Mouse (Mus musculus) kidney, embryonic 16.5 days (tissue): Measurements from ENCODE around the gene Nmrk1. TPM values are rescaled to one million over a fixed set of nuclear protein-coding genes. Genes with fewer than 3 reads are reported as not detected.

Experiments used
- ATAC-seq: fragments of 200-750 bp; cut with Nextera tagmentation; 2 replicates; pipeline ENCODE4 v1.8.0; 2017; ENCODE audit warnings: moderate TSS enrichment; ENCODE audit not compliant: low FRiP score, low TSS enrichment
- H3K27ac ChIP-seq: fragments of 300-500 bp; sonication (generic); 2 replicates; pipeline ENCODE4 v1.5.1; 2014; ENCODE audit warnings: low read length
- H3K27me3 ChIP-seq: fragments of 300-500 bp; sonication (generic); 2 replicates; pipeline ENCODE4 v1.6.1; 2014; ENCODE audit warnings: low read length, control low read depth, mixed read lengths; ENCODE audit not compliant: insufficient read depth
- H3K36me3 ChIP-seq: fragments of 300-500 bp; sonication (generic); 2 replicates; pipeline ENCODE4 v1.6.1; 2014; ENCODE audit warnings: low read length, control low read depth, mixed read lengths; ENCODE audit not compliant: insufficient read depth
- H3K4me1 ChIP-seq: fragments of 300-500 bp; sonication (generic); 2 replicates; pipeline ENCODE4 v1.6.1; 2014; ENCODE audit warnings: low read length, control low read depth, mixed read lengths; ENCODE audit not compliant: insufficient read depth
- H3K4me2 ChIP-seq: fragments of 300-500 bp; sonication (generic); replicated peaks from 2 replicates; pipeline ENCODE4 v1.6.1; 2014; ENCODE audit warnings: low read depth, low read length
- H3K4me3 ChIP-seq: fragments of 300-500 bp; sonication (generic); 2 replicates; pipeline ENCODE4 v1.5.1; 2014; ENCODE audit warnings: mild to moderate bottlenecking, low read length
- H3K9ac ChIP-seq: fragments of 300-500 bp; sonication (generic); replicated peaks from 2 replicates; pipeline ENCODE4 v1.6.1; 2014; ENCODE audit warnings: low read length
- H3K9me3 ChIP-seq: fragments of 300-500 bp; sonication (generic); 2 replicates; pipeline ENCODE4 v1.6.1; 2016; ENCODE audit warnings: low read length, control low read depth
- WGBS: fragments of 180-500 bp; shearing (Covaris S2); extraction: QIAGEN DNeasy Blood & Tissue Kit; methylation state at CpG from one replicate; pipeline ENCODE4 v1.1.7; 2014; 5-methylcytosine and 5-hydroxymethylcytosine counted together
- polyA plus RNA-seq: library from polyadenylated mRNA; unstranded; fragments of >200 nt; fragmentation: Nextera tagmentation; extraction: Ambion mirVana; gene quantifications from 2 replicates; pipeline ENCODE4 v1.2.1, GENCODE M21; 2015

Gene Nmrk1
- polyA plus RNA-seq, 1 experiment from 2014 or later = 29.2 TPM

DNA sequence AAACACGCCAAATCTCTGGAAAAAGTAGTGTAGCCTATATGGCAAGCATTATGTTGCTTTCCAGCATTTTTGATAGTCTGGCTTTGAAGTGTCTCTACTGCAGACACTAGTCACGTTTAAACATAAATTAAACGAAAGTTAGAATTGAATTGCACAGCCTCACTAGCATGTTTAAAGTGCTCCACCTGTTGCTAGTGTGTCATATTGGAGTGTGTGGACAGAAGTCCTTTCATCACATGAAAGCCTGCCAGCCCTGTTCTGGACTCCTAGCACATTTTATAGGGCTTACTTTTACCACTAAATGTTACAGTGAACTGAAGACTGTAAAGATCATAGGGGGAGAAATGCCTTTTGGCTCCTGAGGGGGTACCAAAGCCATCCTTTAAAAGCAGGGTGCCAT is 40.7 kb downstream of the Nmrk1 start:
- 48% methylated on average over 3 of the region's 3 CpGs for WGBS
- H3K4me1 ChIP-seq = peaks cover 31% of the 10 kb centered on the region
- peak overlapping the region; percentile 91 for H3K4me3 ChIP-seq
- H3K27me3 ChIP-seq = no peaks in the 10 kb centered on the region
- no peak overlapping the region for H3K27ac ChIP-seq
- H3K36me3 ChIP-seq = no peaks in the 10 kb centered on the region
- H3K9ac ChIP-seq = 0 out of 2 replicates have a peak overlapping the region, but pooled peaks have one; percentile 27
- peak overlapping the region; percentile 86 for H3K4me2 ChIP-seq
- H3K9me3 ChIP-seq = no peaks in the 10 kb centered on the region
- no peak for ATAC-seq

DNA sequence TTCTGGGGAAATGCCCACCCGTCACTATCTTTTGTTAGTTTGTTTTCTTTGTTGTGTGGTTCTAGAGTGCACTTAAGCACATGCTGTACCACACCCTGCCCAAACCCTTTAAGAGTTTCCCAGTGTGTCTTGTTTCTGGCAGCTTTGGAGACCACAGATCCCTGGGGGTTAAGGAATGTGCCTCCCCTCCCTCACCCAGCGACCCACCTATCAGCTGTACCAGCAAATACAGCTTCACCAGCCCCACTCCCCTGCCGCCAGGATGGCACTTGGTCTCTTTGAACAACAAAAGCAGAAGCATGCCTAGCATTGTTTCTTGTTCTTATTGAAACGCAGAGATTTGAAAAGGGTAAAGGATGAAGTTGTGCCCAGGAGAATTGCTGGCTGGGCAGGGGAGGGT is 41.4 kb downstream of the Nmrk1 start:
- Histone ChIP-seq H3K4me1 (peaks cover 31% of the 10 kb centered on the region), H3K27me3 (no peaks in the 10 kb centered on the region), H3K9ac (0 out of 2 replicates have a peak overlapping the region, but pooled peaks have one; percentile 27), H3K9me3 (no peaks in the 10 kb centered on the region), H3K4me3 (no peak overlapping the region), H3K27ac (no peak overlapping the region), H3K4me2 (peak overlapping the region; percentile 86), H3K36me3 (no peaks in the 10 kb centered on the region)
- WGBS = 40% methylated on average over 4 of the region's 4 CpGs
- no peak for ATAC-seq

DNA sequence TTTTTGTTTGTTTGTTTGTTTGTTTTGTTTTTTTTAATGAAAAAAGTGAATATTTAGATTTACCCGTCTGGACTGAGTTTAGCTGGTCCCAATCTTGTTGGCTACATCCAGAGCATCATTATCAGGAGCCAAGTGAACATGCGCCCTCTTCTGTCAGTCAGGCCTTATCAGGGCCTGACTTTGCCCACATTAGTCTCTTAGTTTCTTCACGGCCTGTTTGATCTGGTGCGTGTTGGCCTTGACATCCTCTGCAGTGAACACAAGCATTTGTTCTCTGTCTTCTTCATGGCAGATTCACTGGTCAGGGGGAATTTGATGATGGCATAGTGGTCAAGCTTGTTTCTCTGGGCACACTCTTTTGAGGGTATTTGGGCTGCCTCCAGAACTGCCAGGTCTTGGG is 50.4 kb downstream of the Nmrk1 start:
- WGBS = 73% methylated on average over 4 of the region's 4 CpGs
- Histone ChIP-seq H3K27ac (no peak overlapping the region), H3K36me3 (peaks cover 17% of the 10 kb centered on the region), H3K9me3 (no peaks in the 10 kb centered on the region), H3K4me1 (no peaks in the 10 kb centered on the region), H3K9ac (no peak overlapping the region), H3K4me3 (no peak overlapping the region), H3K27me3 (no peaks in the 10 kb centered on the region), H3K4me2 (no peak overlapping the region)
- no peak for ATAC-seq

DNA sequence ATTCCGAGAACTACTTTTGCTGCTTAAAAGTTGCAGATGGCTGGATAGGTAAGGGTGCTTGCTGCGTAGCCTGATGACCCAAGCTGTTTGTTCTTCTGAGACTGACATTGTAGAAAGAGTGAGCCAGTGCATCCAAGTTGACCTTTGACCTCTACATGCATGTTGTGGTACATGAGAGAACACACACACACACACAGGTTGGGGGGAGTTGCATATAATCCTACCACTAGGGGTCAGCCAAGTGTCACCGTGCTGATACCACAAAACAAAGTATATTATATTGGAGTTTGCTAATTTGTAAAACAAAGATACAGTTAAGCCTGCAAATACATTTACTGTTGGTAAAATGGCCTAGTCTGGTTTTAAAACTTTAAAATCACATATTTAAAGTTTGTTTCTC is 55.8 kb downstream of the Nmrk1 start:
- H3K4me1 ChIP-seq = no peaks in the 10 kb centered on the region
- peak; percentile 49; the same call in 1 of the 2 replicates for ATAC-seq
- no peak overlapping the region for H3K4me2 ChIP-seq
- H3K27me3 ChIP-seq = no peaks in the 10 kb centered on the region
- H3K9me3 ChIP-seq = no peaks in the 10 kb centered on the region
- no peak overlapping the region for H3K9ac ChIP-seq
- WGBS = 78% methylated on average over 3 of the region's 3 CpGs
- H3K27ac ChIP-seq = no peak overlapping the region
- H3K4me3 ChIP-seq = no peak overlapping the region
- H3K36me3 ChIP-seq = peaks cover 9% of the 10 kb centered on the region; the same call in 1 of the 2 replicates

DNA sequence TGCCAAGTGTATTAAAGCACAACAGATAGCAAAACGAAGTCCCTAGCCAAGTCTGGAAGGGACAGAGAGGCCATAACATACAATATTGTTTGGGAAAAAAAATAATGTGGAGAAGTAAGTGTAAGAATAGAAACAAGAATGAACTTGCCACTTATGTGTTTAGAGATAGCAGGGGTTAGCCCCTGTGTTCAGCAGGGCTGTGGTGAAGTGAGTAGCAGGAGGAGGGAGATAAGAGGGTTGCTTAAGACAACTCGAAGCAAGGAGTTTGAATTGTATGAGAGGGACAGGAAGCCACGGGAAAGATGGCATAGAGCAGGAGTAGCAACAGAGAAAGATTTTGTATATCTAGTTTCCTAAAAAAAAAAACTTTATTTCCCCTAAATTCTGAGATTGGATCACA is 60.4 kb downstream of the Nmrk1 start:
- Histone ChIP-seq H3K9me3 (no peaks in the 10 kb centered on the region), H3K27ac (no peak overlapping the region), H3K27me3 (no peaks in the 10 kb centered on the region)

DNA sequence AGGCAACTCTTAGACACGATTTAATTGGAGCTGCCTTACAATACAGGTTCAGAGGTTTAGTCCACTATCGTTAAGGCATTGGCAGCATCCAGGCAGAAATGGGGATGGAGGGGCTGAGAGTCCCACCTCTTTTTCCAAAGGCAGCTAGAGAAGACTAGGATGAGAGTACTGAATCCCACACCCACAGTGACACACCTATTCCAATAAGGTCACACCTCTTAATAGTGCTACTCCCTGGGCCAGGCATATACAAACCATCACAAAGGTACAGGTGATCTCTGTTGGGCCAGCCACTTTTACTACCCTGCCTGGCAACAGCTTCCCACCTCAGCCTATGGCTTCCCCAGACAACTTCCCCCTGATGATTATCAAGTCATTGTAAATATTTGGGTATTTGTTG is 61.0 kb downstream of the Nmrk1 start:
- H3K9me3 ChIP-seq = no peaks in the 10 kb centered on the region
- no peak overlapping the region for H3K9ac ChIP-seq
- H3K4me2 ChIP-seq = no peak overlapping the region
- no peaks in the 10 kb centered on the region for H3K4me1 ChIP-seq
- H3K27ac ChIP-seq = no peak overlapping the region
- no peak overlapping the region for H3K4me3 ChIP-seq
- no peaks in the 10 kb centered on the region for H3K27me3 ChIP-seq
- peaks cover 19% of the 10 kb centered on the region for H3K36me3 ChIP-seq
- WGBS = 87% methylated on average over 2 of the region's 2 CpGs
- no peak for ATAC-seq

More for the DNA sequence above, 60.4 kb downstream of the Nmrk1 start:
- no peaks in the 10 kb centered on the region for H3K4me1 ChIP-seq
- H3K4me2 ChIP-seq = no peak overlapping the region
- H3K4me3 ChIP-seq = no peak overlapping the region
- ATAC-seq = no peak
- H3K36me3 ChIP-seq = peaks cover 19% of the 10 kb centered on the region
- H3K9ac ChIP-seq = no peak overlapping the region
- 87% methylated on average over 3 of the region's 3 CpGs for WGBS

DNA sequence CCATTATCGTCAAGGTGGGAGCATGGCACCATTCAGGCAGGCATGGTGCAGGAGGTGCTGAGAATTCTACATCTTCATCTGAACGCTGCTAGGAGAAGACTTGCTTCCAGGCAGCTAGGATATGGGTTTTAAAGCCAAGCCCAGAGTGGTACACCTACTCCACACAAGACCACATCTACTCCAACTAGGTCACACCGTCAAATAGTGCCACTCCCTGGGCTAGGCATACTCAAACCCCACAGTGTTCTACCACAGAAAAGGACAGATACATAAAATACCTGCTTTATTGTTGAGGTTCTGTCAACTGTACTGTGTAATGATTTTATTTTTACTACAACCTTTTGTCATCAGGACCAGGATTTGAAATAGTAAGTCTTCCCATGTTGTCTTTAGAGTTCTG is 63.4 kb downstream of the Nmrk1 start:
- no peak for ATAC-seq
- Histone ChIP-seq H3K9me3 (no peaks in the 10 kb centered on the region), H3K9ac (no peak overlapping the region), H3K27ac (no peak overlapping the region), H3K4me3 (no peak overlapping the region), H3K4me2 (no peak overlapping the region), H3K4me1 (no peaks in the 10 kb centered on the region), H3K36me3 (peaks cover 19% of the 10 kb centered on the region), H3K27me3 (no peaks in the 10 kb centered on the region)
- WGBS = 95% methylated on average over 3 of the region's 3 CpGs

DNA sequence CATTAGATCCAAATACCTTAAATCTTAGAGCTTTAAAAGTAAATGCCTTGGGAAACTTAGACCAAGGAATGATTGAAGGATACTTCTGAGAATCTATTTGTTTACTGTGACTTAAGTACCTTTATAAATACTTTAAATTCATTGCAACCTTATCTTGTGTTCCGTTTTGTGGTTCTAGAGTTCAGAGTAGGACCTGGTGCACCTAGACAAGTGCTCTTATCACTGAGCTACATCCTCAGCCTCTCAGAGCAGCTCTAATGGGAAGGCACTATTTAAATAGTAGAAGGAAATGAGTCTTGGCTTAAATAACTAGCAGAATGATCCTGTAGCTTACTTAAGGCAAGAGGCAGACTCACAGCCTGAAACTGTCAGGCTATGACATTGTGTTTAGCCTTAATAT is 63.8 kb downstream of the Nmrk1 start:
- no peak overlapping the region for H3K9ac ChIP-seq
- no peak overlapping the region for H3K27ac ChIP-seq
- H3K4me2 ChIP-seq = no peak overlapping the region
- H3K4me3 ChIP-seq = no peak overlapping the region
- H3K9me3 ChIP-seq = no peaks in the 10 kb centered on the region
- WGBS = 95% methylated on average over 1 of the region's 1 CpGs
- peaks cover 19% of the 10 kb centered on the region for H3K36me3 ChIP-seq
- ATAC-seq = no peak
- H3K27me3 ChIP-seq = no peaks in the 10 kb centered on the region
- no peaks in the 10 kb centered on the region for H3K4me1 ChIP-seq

Other genes starting within 250 kb of the Nmrk1 start
- 136 and 150 TPM in 2 replicates for gene Ostf1, start 127 bp upstream of the Nmrk1 start, polyA plus RNA-seq
- gene Carnmt1, start 38.8 kb downstream of the Nmrk1 start, polyA plus RNA-seq = 24.0 and 26.0 TPM in 2 replicates
- gene D030056L22Rik, start 81.2 kb downstream of the Nmrk1 start, polyA plus RNA-seq = 30.4 and 30.5 TPM in 2 replicates
- 0.89 and 0.91 TPM in 2 replicates for gene Trpm6, start 118.0 kb downstream of the Nmrk1 start, polyA plus RNA-seq